Mouse (Mus musculus) myocyte (in vitro differentiated cells): ENCODE measurements around the gene Gm17428.

Experiments
- CEBPB ChIP-seq: IDR thresholded peaks from 2 replicates; pipeline ENCODE4 v1.6.1; 2011; ENCODE audit warnings: mild to moderate bottlenecking, moderate library complexity; ENCODE audit not compliant: poor library complexity, insufficient read depth, severe bottlenecking
- E2F4 ChIP-seq: IDR thresholded peaks from one replicate; pipeline ENCODE4 v1.6.1; 2011; ENCODE audit warnings: mild to moderate bottlenecking, control low read depth, moderate library complexity; ENCODE audit not compliant: insufficient read depth
- MAX ChIP-seq: IDR thresholded peaks from one replicate; pipeline ENCODE4 v1.6.1; 2011; ENCODE audit warnings: low read depth, mild to moderate bottlenecking, control low read depth
- MYOD1 ChIP-seq, 3 experiments: IDR thresholded peaks; one replicate each; pipeline ENCODE4 v1.6.1; 2011; ENCODE audit warnings: control low read depth in 2 of 3, low read depth in 2 of 3, mild to moderate bottlenecking in 2 of 3, moderate library complexity in 1 of 3; ENCODE audit not compliant: insufficient read length in 2 of 3, control insufficient read depth in 1 of 3
- MYOG ChIP-seq, 3 experiments: IDR thresholded peaks; one replicate each; pipeline ENCODE4 v1.6.1; 2011; ENCODE audit warnings: control low read depth in 2 of 3, low read depth in 2 of 3, mild to moderate bottlenecking in 2 of 3; ENCODE audit not compliant: insufficient read length in 2 of 3, control insufficient read depth in 1 of 3, insufficient read depth in 1 of 3
- POLR2A ChIP-seq: IDR thresholded peaks from one replicate; pipeline ENCODE4 v1.6.1; 2011; ENCODE audit warnings: low read depth, mild to moderate bottlenecking, control low read depth, moderate library complexity; ENCODE audit not compliant: insufficient read length
- POLR2AphosphoS2 ChIP-seq: IDR thresholded peaks from one replicate; pipeline ENCODE4 v1.6.1; 2011; ENCODE audit warnings: low read depth, control low read depth; ENCODE audit not compliant: insufficient read length
- REST ChIP-seq: IDR thresholded peaks from one replicate; pipeline ENCODE4 v1.6.1; 2011; ENCODE audit warnings: mild to moderate bottlenecking, control low read depth, moderate library complexity; ENCODE audit not compliant: insufficient read depth, insufficient read length
- SRF ChIP-seq: IDR thresholded peaks from one replicate; pipeline ENCODE4 v1.6.1; 2011; ENCODE audit warnings: low read depth; ENCODE audit not compliant: control insufficient read depth, insufficient read length
- TCF12 ChIP-seq: IDR thresholded peaks from one replicate; pipeline ENCODE4 v1.6.1; 2011; ENCODE audit warnings: mild to moderate bottlenecking, control low read depth; ENCODE audit not compliant: poor library complexity, insufficient read depth, severe bottlenecking
- TCF3 ChIP-seq: IDR thresholded peaks from one replicate; pipeline ENCODE4 v1.6.1; 2011; ENCODE audit warnings: low read depth, control low read depth; ENCODE audit not compliant: insufficient read length
- USF1 ChIP-seq: IDR thresholded peaks from one replicate; pipeline ENCODE4 v1.6.1; 2011; ENCODE audit warnings: low read depth, mild to moderate bottlenecking, control low read depth, moderate library complexity

DNA sequence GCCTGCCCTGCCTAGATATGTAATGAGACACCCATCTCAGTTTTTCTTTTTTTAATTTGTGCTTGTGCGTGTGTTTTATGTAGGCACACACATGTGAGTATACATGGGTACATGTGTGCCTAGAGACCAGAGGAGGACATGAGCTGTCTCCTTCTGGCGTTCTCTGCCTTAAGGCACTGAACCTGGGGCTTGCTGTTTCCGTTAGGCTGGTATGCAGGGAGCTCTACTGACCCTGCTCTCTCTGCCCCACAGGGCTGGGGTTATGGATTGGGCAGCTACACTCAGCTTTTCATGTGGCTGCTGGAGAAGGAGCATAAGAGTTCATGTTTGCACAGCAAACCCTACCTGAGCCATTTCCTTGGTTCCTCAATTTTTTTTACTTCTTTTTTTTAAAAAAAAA is 22.3 kb upstream of the Gm17428 start:
- no peak for TF ChIP-seq REST
- no peak for TF ChIP-seq POLR2A
- no peak for TF ChIP-seq MYOD1 (IDR thresholded peaks at IDR 0.05; ENCODE audit: control insufficient read depth in 1 of 3, insufficient read length in 2 of 3, low read depth in 2 of 3)
- TF ChIP-seq E2F4, result no peak
- no peak for TF ChIP-seq POLR2AphosphoS2
- no peak for TF ChIP-seq TCF12
- no peak for TF ChIP-seq MAX
- no peak for TF ChIP-seq USF1
- no peak for TF ChIP-seq CEBPB
- no peak for TF ChIP-seq MYOG (IDR thresholded peaks at IDR 0.05; ENCODE audit: control insufficient read depth in 1 of 3, insufficient read depth in 1 of 3, insufficient read length in 2 of 3, low read depth in 2 of 3)
- no peak for TF ChIP-seq TCF3
- no peak for TF ChIP-seq SRF
